Mouse (Mus musculus) telencephalon, adult 2 months (tissue): ENCODE measurements around the gene Inpp1.

ENCODE experiments used
- DNase-seq: peaks from one replicate; pipeline ENCODE4 v3.0.0-alpha.2; 2011; ENCODE audit warnings: low read depth, low spot score

The Inpp1 gene

GRCm38 (mm10) chr1:52816910-52817812 is at the start of gene Inpp1:
Inpp1 (minus strand) TSS chr1:52817688.
- DNase-seq: peak; percentile 72

GRCm38 (mm10) chr1:52866007-52866406 is 48.5 kb upstream of the Inpp1 start:
- DNase-seq: no peak

GRCm38 (mm10) chr1:52864220-52864619 is 46.7 kb upstream of the Inpp1 start:
- no peak for DNase-seq

DNA sequence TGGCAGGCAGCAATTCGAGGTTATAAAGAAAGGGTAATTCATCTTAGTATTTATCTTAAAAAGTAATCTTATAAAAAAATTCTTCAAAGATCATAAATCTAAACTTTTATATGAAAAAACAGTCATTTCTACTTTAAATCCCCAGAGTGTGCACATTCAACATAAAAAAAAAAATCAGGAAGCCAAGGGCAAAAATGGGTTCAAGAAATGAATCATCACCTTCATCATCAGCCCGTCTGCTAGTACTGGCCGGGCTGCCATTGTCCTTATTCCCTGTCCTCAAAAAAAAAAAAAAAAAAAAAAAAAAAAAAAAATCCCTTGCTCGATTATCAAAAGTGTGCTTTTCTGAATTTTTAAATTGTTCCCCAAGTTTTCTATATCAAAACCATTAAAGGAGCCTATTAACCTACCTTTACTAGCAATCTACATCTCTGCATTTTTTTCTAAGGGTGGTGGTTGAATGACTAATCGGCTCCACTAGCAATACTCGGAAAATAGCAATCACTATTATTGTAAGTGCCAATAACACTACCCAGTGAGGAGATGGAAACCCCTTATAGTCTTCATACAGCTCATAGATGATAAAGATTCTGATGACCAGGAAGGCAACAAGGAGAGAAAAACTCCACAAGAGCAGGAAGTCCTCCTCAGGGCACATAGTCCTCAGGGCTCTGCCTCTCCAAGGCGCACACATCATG is 38.6 kb upstream of the Inpp1 start:
- DNase-seq: no peak

DNA sequence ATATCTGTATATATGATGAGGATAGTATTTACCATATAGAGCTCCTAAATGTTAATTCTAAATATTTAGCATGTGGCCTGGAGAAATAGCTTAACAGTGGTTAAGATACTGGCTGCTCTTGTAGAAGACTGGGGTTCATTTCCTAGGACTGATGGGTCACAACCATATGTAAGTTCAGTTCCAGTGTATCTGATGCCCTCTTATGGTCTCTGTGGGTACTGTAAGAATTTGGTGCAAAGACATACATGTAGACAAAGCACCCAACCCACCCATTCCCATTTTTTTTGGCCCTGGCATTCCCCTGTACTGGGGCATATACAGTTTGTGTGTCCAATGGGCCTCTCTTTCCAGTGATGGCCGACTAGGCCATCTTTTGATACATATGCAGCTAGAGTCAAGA is 36.5 kb upstream of the Inpp1 start:
- DNase-seq: peak; percentile 21

DNA sequence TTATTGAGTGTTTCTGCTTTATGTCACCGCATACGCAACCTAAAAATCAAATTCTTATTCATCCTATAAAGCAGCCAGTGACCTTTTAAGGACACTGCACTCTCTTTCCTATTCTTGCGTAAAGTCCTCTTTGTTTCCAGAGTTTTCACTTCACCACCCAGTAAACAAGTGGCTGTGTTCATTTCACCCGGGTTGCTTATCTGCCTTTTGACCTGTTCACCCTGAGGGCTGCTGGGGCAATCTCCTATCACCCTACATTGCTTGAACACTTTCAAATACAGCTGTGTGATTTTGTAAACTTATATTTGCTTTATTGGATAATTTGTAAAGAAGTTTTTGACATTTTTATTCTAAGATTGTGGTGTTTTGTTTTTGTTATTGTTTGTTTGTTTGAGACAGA is 31.9 kb upstream of the Inpp1 start:
- DNase-seq: no peak

DNA sequence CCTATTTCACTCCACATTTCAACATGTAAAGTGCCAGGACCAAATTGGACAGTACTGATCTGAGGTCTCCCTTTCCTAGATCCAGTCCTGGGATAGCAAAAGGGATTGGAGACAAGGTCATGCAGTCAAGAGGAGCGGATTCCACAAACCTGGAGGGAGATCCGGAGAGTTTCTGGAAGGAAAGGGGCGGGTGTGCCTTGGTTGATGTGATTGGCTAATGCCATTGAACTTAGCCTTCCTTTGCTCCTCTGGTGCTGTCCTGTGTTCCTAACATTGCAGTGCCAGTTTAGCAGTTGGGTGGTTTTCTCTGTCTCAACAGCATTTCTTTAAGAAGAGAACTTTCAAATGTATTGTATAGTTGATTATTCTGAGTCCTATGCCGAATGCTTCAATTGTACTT is 29.1 kb upstream of the Inpp1 start:
- no peak for DNase-seq

DNA sequence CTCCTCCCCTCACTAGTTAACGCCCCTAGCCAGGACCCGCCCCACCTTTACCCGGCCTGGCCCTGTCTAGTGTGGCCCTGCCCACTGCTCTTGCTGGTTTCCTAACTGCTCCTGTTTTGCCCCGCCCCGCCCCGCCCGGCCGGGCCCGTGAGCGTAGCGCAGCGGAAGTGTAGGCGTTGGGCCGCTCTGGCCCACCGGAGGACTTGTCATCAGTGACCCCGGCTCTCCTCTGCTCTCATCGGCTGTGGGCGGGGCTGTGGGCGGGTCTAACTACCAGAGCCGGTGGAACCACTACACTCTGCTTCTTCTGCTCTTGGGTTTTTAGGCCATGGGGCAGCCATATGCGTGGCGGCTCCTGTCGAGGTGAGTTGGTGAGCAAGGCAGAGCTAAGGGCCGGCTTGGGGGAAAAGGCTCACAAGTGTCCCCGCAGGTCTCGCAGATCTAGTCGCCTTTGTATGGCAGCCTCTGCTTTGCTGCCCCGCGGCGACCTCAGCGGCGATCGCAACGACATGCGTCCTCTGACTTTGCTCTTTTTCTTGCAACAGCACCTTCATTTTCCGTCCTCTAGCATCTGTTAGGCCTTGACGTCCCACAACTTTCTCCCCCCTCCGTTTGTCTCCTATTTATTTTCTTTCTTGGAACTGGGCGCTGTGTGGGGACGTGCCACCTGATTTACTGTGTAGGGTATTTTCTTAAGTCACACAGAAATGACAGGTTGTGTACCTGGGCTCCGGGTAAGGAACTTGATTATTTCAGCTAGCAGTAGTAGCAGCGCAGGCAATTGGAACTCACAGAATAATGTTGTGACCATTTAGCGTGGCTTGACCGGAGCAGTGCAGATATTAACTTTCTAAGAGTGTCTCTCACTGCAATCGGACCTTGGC is 27.5 kb upstream of the Inpp1 start, which contains the start of gene Hibch:
Hibch (plus strand) TSS at position 148 of the 884 bp plus-strand sequence.
- DNase-seq: peak; percentile 94

DNA sequence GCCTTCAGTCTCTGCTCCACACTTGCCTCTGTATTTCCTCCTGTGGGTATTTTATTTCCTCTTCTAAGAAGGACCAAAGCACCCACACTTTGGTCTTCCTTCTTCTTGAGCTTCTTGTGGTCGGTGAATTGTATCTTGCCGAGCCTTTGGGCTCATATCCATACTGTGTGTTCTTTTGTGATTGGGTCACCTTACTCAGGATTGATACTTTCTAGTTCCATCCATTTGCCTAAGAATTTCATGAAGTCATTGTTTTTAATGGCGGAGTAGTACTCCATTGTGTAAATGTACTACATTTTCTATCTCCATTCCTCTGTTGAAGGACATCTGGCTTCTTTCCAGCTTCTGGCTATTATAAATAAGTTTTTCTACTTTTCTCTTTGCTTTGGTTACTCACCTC is 26.9 kb upstream of the Inpp1 start:
- no peak for DNase-seq

GRCm38 (mm10) chr1:52839099-52839498 is 21.6 kb upstream of the Inpp1 start:
- no peak for DNase-seq

GRCm38 (mm10) chr1:52817813-52818147 is 292 bp upstream of the Inpp1 start:
- DNase-seq: no peak

GRCm38 (mm10) chr1:52816232-52816891 is 1.1 kb downstream of the Inpp1 start:
- DNase-seq: no peak

GRCm38 (mm10) chr1:52808456-52808855 is 9.0 kb downstream of the Inpp1 start:
- DNase-seq: no peak

- no peak for DNase-seq
Observed at GRCm38 (mm10) chr1:52805041-52805440, 12.4 kb downstream of the Inpp1 start.

GRCm38 (mm10) chr1:52802406-52802975 is 15.0 kb downstream of the Inpp1 start:
- DNase-seq: no peak

GRCm38 (mm10) chr1:52801651-52802050 is 15.8 kb downstream of the Inpp1 start:
- DNase-seq: no peak

GRCm38 (mm10) chr1:52800340-52800740 is 17.1 kb downstream of the Inpp1 start:
- DNase-seq: peak; percentile 54

DNA sequence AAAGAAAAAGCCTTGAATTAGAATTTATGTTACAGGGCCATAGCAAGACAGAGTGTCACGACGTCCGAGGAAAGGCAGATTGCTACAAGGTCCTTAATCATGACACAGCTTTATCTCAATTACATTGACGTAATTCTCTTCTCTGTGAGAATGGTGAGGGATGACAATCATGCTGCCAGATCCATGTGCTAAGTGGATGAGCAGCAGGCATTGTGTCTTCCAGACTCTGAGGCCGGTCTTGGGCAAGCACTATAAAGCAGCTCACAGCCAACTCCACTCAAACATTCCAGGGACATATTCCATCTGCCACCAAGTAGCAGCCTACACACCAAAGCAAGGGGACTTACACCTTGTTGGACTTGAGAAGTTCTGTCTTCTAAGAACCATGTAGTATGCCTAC is 17.7 kb downstream of the Inpp1 start:
- no peak for DNase-seq

DNA sequence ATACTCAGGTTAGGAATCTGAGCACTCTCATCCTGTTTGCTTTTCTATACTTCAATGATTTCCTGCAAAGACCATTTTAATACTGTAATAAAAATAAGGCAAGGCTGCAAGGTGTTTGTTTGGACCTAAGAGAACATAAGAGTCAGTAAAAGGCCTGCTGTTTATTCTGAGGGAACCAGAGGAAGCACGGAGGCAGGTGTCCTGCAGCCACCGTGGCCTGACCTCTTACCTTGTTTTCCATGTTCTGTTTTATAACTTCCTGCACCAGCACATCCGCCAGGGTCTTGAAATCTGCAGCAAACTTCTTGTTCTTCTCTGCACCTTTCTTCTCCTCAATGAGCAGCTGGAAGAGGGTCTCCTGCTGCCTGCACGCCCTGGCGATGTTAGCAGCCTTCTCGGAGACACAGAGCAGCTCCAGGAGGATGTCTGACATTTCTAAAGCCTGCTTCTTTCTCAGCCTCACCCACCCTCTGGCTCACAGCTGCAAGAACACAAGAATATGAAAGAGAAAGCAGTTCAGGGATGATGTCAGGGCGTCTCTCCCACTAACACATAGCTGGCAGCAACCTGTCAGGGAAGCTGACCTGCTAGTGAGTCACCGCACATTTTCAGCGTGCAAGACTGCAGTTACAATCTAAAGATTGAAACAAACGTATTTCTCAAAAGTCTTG is 18.3 kb downstream of the Inpp1 start:
- DNase-seq: peak; percentile 53

- DNase-seq: no peak
Observed at GRCm38 (mm10) chr1:52795927-52796326, 21.6 kb downstream of the Inpp1 start.
